Mouse (Mus musculus) adrenal gland, postnatal 25 days (tissue): Measurements from ENCODE around the gene Cep63. TPM values are rescaled to one million over a fixed set of nuclear protein-coding genes. Genes with fewer than 3 reads are reported as not detected.

Experiments used
- DNase-seq: peaks from one replicate; pipeline ENCODE4 v3.0.0; 2021; ENCODE audit warnings: mixed read lengths
- total RNA-seq: library from RNA; stranded (reverse); gene quantifications from 2 replicates; pipeline ENCODE4 v1.2.3, GENCODE M21; 2021

The Cep63 gene
- total RNA-seq, 1 experiment from 2014 or later = 41.8 TPM

DNA sequence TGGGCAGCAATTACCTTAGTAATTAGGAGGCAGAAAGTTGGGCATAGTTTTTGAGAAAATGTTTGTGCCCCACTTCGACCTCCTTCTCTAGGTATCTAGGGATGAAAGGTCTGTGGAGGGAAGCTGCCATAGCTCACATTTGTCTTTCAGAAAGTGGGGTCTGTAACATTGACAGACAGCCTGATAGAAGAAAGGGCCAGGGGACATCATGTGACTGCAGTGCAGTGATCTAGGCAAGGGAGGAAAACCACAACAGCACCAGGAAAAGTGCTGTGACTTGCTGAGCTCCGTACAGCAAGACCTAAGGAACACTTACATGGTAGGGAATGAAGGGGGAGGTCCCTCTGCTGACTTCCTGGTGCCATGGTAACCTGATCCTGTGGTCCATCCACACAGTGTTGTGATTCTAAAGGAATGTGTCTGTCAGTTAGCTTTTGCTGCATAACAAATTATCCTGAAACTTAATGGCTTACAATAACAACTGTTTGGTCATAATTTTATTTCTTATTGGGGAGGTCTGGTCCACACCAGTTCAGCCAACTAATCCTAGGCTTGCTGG lies 5.3 kb upstream of the Cep63 start:
- DNase-seq = no peak

DNA sequence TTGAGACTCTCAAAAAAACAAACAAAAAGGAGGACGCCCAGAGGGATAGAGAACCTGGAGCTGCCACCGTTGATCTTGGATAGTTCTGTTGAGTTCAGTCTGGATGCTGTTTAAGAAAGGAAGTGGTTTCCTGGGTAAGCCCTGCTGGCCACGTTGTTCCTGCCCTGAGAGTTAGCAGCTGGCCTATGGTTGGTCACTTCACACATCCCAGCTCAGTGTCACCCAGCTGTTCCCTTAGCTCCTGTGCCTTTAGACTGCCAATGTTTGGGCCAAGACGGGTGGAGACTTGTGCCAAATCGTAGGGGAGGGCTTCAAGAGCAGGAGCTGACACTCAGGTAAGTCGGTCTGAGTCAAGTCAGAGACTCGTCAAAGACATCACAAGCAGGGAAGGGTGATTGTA lies 2.7 kb upstream of the Cep63 start:
- DNase-seq = no peak

DNA sequence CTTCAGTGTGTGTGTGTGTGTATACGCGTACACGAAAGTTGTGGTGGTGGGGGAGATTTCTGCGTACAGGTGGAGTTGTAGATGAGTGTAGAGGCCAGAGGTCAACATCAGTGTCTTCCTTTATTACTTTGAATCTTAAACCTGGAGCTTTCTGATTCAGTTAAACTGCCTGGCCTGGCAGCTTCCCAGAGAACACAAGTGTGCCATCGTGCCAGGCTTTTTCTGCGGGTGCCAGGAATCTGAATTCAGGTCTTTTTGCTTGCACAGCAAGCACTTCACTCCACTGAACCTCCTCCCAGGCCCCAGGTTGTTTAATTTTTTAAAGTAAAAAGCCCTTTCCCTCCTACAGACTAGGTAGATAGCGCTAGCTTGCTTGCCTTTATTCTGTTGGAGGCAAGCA lies 1.1 kb upstream of the Cep63 start:
- DNase-seq = no peak

DNA sequence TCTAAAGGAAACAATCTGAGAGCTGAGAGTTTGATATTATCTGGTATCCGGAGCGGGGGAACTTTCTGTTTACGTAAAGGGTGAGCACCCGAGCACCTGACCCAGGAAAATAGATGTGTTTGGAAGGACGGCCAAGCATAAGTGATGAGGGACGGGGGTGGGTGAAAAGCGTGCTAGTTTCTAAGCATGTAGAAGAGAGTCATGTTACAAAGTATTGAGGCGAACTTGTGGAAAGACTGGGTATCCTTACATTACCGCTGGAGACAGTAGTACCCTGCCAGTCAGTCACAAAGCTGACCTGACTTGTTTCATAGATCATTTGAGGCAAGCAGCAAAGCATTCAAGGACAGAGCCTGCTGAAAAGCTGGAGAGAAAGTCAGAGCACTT lies 498 bp upstream of the Cep63 start:
- DNase-seq = no peak

DNA sequence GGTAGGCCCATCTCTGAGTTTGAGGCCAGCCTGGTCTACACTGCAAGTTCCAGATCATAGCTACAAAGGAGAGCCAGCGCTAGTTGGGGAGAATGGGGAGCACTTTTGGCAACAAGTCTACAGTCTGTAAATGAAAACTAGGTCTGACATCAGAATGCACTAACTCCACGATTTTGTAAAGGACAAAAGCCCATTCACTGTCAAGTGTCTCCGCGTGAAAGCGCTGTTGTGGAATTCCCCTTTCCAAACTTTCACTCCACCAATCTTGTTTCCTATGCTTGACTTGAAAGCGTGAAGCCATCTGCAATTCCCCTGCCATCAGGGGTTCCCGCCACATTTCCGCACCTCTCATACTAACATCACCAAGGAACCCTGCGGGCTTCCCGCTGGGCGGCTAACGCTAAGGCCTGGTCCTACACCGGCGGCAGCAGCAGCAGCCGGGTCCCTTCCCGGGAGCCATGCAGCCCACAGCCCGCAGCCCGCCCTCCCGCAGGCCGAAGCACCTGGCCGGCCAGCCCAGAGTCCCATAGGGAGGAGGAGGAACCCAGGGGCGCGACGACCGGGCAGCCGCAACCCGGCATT lies 842 bp downstream of the Cep63 start:
- DNase-seq = no peak

DNA sequence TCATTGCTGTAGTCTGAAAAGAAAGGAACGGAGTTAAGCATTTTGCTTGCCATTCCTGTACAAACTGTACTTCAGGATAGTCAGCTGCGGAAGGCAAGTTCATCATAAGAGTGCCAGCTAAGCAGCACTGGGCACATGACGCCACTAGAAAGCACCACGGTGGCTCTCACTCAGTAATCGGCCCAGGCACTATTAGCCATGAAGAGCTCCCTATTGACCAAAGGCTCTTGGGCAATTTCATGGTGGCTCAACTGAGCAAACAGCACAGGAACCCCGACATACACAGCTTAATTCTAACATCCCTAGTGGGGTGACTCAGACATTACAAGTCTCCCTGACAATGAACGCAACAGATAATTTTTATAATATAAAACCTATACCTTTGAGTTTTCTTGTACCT lies 2.8 kb downstream of the Cep63 start:
- DNase-seq = no peak

DNA sequence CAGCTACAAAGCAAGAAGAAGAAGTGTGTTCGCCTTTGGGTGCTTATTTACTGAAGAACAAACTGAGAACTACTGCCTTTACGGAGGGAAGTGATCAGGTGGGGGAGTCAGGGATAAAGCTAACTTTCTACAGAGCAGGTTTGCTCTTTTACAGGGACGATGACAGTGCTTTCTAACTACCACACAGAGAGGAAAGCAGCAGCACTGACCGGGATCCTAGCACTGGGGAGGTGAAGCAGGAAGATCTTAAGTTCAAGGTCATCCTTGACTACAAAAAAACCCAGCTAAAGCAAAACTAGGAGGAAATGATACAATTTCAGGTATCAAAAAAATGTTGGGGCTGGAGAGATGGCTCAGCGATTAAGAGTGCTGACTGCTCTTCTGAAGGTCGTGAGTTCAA lies 3.5 kb downstream of the Cep63 start:
- DNase-seq = no peak

DNA sequence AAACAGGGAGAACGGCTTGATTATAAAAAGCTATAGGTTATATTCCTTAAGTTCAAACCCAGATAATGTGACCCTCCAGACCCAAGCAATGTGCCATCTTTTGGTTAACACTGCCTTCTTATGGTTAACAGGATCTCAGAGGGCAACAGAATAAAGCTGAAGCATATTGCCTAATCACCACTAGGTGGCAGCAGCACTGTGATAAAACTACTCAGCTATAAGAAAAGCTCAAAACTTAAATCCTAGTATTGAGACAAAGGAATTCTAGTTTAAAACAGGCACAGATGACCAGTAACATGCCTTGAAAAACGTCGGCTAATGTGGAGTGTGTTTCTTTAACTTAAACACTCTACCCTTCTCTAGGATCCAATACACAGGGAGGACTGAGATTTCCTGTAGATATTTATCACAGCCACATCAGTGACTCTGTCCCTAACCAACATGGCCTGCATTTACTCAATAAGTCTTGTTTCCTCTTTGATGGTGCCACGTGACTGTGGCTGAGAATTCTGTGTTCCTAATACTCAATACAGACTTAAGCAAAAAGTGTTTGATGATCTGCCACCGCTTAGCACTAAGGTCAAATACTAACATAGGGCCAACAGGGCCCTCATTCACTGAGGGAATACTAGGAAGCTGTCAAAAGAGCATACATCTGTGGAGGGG lies 4.0 kb downstream of the Cep63 start:
- no peak for DNase-seq

DNA sequence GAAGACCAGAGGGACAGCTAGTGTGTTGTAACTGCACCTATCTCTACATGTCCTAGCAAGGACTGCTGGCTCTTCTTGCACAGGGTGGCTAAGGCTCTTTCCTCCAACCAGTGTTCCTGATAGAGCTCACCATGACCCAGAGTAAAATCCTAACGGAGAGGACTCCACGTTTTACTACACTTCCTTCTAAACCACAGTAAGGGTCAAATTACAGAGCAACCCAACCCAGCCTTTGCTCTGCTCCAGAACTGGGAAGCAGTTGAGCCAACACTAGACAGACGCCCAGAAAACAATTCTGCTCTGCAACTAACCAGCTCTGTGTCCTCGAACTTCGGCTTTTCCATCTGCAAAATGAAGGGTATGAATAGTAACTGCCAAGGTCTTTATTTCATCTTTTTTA lies 4.9 kb downstream of the Cep63 start:
- DNase-seq = no peak

DNA sequence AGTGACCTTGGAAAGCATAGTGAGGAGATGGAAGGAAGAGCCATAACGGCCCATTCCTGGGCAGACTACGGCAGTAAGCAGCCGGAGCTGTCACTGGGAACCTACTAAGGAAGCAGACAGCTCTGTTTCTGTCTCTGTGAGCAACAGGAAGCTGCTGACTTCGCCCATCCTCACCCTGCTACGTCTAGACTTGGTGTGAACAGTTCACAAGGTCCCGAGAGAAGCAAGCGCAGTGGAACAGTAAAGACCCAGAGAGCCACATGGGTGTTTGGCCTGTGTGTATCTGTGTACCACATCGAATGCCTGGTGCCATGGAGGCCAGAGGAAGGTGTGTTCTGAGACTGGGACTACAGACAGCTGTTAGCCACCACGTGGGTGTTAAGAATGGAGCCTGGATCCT lies 10.1 kb downstream of the Cep63 start:
- no peak for DNase-seq

DNA sequence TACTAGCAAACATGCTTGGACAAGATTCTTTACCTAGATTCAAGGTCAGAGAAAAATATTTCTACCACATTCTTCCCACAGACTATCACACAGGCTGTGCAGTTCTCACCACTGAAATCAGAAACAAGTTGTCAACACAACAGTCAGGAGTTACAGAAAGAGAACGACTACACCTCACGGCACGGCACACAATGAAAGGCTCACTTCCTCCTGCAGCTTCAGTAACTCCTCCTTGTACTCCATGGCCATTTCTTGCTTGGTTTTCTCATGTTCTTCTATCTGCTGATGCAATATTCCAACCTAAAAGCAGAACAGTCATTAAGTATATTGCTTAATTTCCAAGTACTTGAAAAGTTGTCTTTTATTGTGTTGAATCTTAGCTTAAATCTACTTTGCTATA lies 11.3 kb downstream of the Cep63 start:
- DNase-seq = no peak

DNA sequence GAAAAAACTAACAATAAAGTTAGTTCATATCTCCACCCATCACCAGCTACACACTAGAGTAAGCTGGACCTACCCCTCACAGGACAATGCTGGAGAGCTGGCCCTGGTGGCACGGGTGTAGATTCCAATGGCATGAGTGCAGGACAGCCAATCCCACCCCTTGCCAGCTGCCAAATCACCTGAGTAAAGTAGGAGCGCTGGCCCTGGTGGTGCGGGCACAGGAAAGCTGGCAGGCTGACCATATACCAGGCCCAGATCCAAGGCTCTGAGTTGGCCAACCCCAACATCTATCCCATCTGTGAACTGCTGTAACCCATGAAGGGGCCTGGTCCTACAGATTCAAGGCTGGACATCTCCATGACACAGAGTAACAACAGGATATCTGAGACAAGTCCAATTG lies 17.1 kb downstream of the Cep63 start:
- DNase-seq = no peak

DNA sequence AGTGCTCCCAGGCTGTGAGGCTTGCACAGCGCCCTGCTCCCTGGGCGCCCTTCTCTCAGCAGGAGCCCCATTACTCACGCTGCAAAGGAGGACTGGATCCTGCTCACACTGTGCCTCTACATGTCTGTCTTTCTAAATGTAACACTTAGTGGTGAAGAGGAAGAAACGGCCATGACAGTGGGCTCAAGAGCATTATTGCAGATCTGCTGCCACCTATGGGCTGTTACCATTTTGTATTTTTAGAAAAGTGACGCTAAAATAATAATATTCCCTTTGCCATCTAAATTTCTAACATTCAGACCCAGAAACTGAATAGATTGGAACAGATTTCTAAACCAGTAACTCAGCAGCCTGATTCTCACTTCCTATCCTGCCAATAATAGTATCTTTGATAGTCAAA lies 18.9 kb downstream of the Cep63 start:
- DNase-seq = no peak

DNA sequence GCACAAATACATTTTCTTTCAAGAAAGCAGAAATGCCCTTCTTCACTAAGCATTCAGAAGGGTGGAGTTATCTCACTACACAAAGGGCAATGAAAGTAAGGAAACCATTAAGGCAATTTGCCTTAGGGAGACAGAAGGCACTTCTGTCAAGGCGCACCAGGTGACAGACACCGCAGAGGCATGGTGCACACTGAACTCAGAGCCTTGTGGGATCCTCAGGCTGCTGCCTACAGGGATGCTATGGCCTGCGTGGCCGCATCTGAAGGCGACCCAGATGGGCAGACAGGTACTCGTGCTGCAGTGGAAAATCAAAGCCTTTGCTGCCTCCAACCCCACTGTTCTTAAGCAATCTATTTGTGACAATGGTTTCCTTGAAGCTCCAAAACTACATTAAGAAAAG lies 21.2 kb downstream of the Cep63 start:
- no peak for DNase-seq

DNA sequence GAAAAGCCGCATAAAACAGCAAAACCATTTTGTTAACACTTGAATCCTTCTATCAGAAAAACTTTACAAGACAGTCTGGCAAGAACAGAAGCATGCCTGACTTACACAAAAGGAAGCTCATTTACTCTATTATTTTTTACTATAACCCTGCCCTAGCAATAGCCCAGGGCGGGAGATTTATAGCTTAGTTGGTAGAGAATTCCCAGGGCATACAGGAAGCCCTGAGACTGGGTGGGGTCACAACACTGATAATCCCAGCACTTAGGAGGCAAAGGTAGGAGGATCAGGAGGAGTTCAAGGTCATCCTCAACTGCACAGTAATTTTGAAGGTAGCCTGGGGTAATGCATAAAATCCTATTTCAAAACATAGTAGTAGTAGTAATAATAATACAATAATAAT lies 24.7 kb downstream of the Cep63 start:
- no peak for DNase-seq

DNA sequence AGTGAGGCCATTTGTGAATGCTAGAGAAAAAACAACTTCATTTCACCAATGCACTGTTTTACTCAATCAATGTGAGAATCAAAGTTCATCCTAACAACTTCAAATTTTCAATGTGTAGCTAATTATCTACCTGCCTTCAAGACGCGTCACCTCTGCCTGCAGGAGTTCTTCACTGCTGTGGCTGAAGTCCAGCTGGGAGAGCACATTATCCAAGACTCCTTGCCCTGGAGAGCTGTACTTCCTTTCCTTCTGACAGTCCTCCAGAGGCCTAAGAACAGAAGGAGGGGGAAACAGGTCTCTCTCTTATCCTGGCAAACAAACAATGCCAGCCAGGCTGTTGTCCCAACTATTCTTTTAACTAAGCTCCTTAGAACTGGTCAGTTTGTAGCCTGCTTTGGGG lies 25.1 kb downstream of the Cep63 start:
- DNase-seq = no peak

DNA sequence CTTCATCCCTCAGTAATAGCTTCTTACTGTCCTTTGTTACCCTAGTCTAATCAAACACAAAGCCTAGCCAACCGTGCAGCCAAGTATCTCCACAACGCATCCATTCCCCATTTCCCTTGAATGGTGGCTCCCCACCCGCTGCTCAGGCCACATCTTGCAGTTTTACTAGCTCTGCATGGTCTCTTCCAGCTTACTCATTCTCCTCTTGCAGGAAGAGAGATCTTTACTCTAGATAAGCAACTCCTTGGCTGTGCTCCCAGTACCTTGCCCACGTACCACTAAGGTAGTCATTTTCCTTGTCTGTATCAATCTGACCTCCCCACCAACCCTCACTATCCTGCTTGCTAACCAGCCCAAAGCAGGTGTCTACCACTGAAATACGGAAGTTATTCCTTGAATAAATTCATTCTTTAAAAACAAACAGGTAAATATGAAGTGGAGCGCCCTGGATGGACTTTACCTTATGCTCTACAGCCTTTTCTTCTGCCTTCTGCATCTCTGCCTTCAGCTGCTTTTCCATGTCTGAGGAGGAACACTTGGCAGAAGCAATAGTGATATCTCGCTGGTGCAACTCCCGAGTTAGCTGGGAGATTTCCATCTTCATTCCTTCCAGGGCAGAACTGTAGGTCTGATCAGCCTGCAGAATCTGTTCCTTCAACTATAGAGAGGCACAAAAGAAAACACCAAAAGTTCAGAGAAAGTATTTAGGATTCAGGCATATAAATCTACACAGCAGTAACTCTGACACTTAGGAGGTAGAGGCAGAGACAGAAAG lies 30.5 kb downstream of the Cep63 start:
- DNase-seq = no peak

DNA sequence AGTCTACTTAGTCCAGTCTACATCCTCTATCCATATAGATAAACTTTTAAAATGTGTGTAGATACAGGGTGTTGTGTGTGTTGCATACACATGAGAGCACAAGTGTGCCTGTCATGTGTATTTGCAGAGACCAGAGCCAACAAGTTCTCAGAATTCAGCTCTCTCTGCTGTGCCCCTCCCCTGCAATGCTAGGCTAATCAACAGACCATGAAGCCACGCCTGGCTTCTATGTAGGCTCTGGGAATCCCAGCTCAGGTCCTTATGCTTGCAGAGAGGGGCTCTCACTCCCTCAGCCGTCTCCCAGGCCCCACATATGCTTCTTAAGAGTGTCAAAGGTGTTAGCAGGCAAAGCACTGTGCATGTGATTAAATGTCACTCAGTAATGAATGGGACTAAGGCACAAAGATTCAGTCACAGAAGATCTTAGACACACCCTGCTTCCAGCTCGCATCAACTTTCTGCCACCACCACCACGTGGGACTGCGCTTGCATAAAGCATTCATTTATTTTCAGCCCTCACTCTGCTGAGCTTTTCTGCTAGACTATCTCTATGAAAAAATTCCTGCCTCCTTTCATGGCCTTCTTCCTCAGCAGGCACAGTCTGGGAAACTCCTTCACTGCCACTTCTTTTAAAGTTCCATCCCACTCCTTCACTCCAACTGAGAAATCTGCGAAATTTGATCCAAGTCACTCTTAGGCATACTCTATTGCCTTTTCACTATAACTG lies 31.5 kb downstream of the Cep63 start:
- DNase-seq = no peak

DNA sequence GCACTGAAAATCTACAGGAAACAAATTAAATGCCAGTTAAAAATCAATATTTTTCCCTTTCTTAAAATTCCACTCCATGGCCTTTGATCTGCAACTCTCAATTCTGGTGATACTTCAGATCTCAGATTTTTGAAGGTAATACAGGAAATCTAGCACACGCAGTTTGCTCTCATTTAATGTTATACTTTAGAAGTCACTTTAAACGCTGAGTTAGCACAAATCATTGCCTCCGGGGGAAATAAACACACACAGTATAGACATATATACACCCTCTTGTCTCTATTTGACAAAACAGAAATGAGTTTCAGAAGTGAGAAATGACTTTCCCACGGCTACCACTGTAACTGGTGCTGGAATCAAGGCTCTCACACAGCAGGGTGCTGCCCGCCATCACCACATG lies 39.0 kb downstream of the Cep63 start:
- DNase-seq = no peak

DNA sequence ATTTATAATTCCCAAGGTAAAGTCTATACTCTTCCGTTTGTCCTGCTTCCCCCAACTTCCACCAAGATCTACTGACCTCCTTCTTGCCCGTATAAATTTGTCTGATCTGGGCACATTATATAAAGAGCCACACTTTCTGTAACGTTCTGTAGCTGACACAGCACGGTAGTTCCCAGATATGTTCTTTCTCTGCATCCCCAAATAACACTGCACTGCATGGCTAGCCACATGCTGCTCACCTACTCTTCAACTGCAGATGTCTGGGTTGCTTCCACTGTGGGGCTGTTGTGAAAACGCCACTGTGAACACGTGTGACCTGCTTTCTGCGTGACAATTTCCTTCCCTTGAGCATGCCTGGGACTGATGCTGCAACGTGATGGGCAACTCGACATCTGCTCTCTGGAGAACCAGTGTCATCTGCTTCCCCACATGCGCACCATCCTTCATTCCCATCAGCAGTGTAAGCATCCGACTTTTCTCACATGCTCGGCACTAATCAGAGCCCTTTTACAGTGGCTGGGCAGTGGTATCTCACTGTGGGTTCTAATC lies 44.3 kb downstream of the Cep63 start:
- DNase-seq = no peak

DNA sequence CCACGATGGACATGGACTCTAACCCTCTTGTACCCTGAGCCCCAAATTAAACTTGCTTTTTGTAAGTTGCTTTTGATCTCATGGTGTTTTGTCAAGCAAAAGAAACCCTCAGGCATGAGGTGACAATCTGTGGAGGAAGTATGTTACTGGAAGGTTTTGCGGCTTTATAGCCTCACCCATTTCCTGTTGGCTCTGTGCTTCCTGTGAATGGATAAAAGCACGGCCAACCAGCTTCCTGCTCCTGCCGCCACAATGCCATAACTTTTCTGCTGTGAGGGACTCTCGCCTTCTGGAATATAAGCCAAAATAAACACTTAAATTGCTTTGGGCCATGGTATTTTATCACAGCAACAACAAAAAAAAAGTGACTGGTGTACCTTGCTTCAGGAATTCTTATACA lies 48.9 kb downstream of the Cep63 start:
- no peak for DNase-seq

DNA sequence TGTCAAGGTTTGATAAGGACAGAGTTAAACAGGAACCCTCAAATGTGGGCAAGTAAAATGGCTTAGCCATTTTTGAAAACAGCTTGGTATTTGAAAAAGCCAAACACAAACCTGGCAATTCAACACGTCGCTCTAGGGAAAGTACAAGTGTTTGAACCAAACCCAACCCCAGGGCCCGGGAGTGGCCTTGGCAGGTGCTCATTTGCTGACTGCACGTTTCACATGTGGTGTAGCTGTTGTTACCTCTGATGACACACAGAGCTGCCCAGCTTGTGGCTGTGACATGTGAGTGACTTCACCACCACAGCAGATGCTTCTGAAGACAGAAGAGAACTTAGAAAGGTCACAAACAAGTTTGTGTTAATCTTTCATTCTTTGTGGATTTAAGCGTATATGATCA lies 53.4 kb downstream of the Cep63 start:
- no peak for DNase-seq

DNA sequence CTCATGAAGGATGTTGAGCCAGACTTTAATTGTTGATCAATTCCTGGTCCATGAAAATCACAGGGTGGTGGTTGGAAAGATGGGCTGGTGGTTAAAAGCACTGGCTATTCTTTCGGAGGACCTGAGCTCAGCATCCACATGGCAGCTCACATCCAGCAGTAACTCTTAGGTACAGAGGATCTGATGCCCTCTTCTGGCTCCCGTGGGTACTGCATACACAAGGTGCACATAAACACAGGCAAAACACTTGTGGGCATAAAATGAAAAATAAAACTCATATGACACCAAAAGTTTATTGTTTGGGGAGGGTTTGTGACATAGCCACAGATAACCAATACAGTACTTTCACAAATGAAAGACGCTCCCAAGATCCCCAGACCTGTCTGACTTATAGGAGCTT lies 67.9 kb downstream of the Cep63 start:
- DNase-seq = no peak
